Mouse (Mus musculus): ENCODE results near the gene Gramd2. TPM values are rescaled to one million over a fixed set of nuclear protein-coding genes. Genes with fewer than 3 reads are reported as not detected.
A peak's percentile ranks its signal among the peaks of the same experiment; 100 is the strongest.
"Not testable (repeated sequence)": the region's sequence is repeated elsewhere in the genome, so short reads cannot be mapped to it uniquely, and the experiment has no call there.

Gene Gramd2
- polyA plus RNA-seq, 1 experiment from 2014 or later: 0.46 TPM

- Histone ChIP-seq H3K4me3 (no peak overlapping the region), H3K9me3 (no peaks in the 10 kb centered on the region), H3K27me3 (ENCODE audit: insufficient read depth, poor library complexity, severe bottlenecking) (no peaks in the 10 kb centered on the region), H3K36me3 (peaks cover 18% of the 10 kb centered on the region), H3K4me1 (replicated peaks) (no peaks in the 10 kb centered on the region), H3K27ac (no peak overlapping the region)
- no peak for DNase-seq (ENCODE audit: low spot score)
- 92% methylated on average over 2 of the region's 2 CpGs for WGBS
These were observed 60.6 kb downstream of the Gramd2 start for GRCm38 (mm10) chr9:59740593-59740992.

DNA sequence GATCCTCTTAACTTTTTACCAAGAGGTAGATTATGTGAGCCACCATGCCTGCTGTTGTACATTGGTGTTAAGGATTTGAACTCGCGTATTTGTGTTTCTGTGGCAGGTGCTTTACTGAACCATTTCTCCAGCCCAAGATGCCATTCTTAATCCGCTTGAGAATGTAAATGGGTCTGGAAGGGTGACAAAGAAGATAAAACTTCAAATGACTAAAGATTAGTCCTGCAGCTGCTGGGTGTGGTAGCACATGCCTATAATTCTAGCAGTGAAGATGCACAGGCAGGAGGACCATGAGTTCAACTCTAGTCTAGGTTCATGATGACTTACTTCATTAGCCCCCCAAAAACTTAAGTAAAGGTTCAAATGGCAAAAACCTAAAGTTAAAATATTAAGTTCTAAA is 64.0 kb downstream of the Gramd2 start:
- H3K4me1 ChIP-seq (replicated peaks): no peaks in the 10 kb centered on the region
- H3K27ac ChIP-seq: no peak overlapping the region
- no peak overlapping the region for H3K4me3 ChIP-seq
- 98% methylated on average over 3 of the region's 3 CpGs for WGBS
- DNase-seq (ENCODE audit: low spot score): no peak
- H3K9me3 ChIP-seq: no peaks in the 10 kb centered on the region
- no peaks in the 10 kb centered on the region for H3K27me3 ChIP-seq (ENCODE audit: insufficient read depth, poor library complexity, severe bottlenecking)
- H3K36me3 ChIP-seq: peaks cover 9% of the 10 kb centered on the region; the same call in 1 of the 2 replicates

DNA sequence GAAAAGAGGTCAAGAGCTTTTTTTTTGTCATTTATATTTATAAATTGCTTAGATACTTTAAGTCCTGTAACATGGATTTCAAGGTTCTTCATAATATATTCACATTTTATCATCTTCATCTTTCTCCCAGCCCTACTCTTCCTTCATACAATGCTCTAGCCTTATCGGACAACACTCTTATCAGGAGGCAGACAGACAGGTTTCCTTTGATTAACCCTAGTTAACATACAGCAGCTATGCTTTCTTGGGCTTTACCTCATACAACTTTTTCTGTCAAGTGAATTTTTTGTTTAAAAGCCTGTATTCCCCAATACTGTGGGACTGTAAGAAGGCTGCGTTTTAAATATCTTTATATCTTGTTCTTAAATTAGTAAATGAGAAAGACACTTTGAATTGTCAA is 68.4 kb downstream of the Gramd2 start:
- DNase-seq (ENCODE audit: low spot score): no peak
- Histone ChIP-seq H3K4me1 (replicated peaks) (peaks cover 24% of the 10 kb centered on the region), H3K36me3 (peaks cover 9% of the 10 kb centered on the region; the same call in 1 of the 2 replicates), H3K27ac (no peak overlapping the region), H3K27me3 (ENCODE audit: insufficient read depth, poor library complexity, severe bottlenecking) (no peaks in the 10 kb centered on the region), H3K9me3 (no peaks in the 10 kb centered on the region), H3K4me3 (no peak overlapping the region)
- 92% methylated on average over 2 of the region's 2 CpGs for WGBS

GRCm38 (mm10) chr9:59748969-59749368 is 69.0 kb downstream of the Gramd2 start:
- DNase-seq (ENCODE audit: low spot score): no peak
- 88% methylated on average over 11 of the region's 11 CpGs for WGBS
- H3K4me1 ChIP-seq (replicated peaks): peaks cover 24% of the 10 kb centered on the region

DNA sequence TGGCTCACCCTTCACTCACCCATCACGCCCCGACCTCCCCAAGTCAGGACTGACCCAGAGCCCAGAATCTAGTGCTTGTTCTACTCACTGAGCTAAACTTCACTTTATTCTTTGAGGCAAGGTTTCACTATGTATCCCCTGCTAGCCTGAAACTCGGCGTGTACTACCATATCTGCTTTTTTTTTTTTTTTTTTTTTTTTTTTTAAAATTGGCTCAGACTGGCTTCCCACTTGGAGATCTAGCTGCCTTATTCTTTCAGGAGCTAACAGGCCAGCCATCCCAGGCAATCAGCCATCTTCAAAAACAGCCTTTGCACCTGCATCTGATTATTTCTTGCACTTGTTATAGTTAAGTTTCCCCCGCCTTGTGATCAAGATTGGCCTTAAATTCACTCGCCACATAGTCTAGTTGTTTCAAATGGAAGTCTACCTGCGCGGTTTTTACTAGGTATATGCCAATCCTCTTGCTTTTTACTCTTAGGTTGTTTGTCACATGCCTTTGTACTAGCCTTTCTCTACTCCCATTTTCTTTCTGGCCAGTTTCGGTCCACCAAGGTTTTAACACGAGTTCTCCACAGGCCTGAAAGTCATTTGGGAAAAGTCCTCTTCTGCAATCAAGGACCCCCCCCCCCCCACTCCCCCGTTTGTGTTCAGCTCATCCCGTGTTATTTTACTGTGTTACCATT is 69.8 kb downstream of the Gramd2 start:
- H3K27ac ChIP-seq: peak overlapping the region; percentile 97
- peak; percentile 12 for DNase-seq (ENCODE audit: low spot score)

More at GRCm38 (mm10) chr9:59748969-59749368, 69.0 kb downstream of the Gramd2 start:
- peaks cover 4% of the 10 kb centered on the region; the same call in 1 of the 2 replicates for H3K36me3 ChIP-seq
- no peaks in the 10 kb centered on the region for H3K27me3 ChIP-seq (ENCODE audit: insufficient read depth, poor library complexity, severe bottlenecking)
- H3K4me3 ChIP-seq: no peak overlapping the region
- H3K27ac ChIP-seq: no peak overlapping the region
- H3K9me3 ChIP-seq: no peaks in the 10 kb centered on the region

GRCm38 (mm10) chr9:59750267-59751065 is 70.5 kb downstream of the Gramd2 start, which contains the start of the genes Senp8 and Myo9a:
Senp8 (minus strand) TSS chr9:59750710.
Myo9a (plus strand) TSS chr9:59750896.
- under 1% methylated on average over 59 of the region's 59 CpGs for WGBS

More for the DNA sequence above, 69.8 kb downstream of the Gramd2 start:
- H3K9me3 ChIP-seq: no peaks in the 10 kb centered on the region
- peak overlapping the region; percentile 97 for H3K4me3 ChIP-seq
- no peaks in the 10 kb centered on the region for H3K36me3 ChIP-seq
- peaks cover 24% of the 10 kb centered on the region for H3K4me1 ChIP-seq (replicated peaks)
- WGBS: 37% methylated on average over 12 of the region's 12 CpGs
- H3K27me3 ChIP-seq (ENCODE audit: insufficient read depth, poor library complexity, severe bottlenecking): no peaks in the 10 kb centered on the region

DNA sequence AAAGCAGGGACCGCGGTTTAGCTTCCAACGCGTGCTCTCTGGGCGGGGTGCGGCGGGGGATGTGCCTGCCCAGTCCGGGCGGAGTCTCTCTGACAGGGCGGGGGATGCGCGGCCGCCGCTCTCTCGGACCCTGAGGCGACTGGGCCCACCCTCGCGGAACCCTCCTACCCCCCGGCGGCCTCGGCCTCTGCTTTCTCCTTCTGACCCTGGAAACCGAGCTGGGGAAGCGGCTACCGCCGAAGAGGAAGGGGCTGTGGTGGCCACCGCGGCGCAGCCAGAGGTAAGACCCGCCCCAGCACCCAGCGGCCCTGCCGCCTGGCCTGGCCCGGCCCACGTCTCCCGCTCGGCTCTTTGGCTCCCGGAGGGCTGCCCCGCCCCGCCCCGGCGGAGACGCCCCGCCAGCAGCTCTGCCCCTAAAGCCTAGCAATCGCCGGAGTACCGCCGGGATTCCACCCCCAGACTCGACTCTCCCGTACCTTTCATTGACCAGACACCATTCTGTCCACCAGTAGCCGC is 71.2 kb downstream of the Gramd2 start:
- Histone ChIP-seq H3K4me3 (peak overlapping the region; percentile 97), H3K4me1 (replicated peaks) (peaks cover 24% of the 10 kb centered on the region), H3K27me3 (ENCODE audit: insufficient read depth, poor library complexity, severe bottlenecking) (no peaks in the 10 kb centered on the region), H3K27ac (peak overlapping the region; percentile 97), H3K36me3 (no peaks in the 10 kb centered on the region), H3K9me3 (no peaks in the 10 kb centered on the region)
- 1% methylated on average over 49 of the region's 49 CpGs for WGBS
- no peak for DNase-seq (ENCODE audit: low spot score)

More at GRCm38 (mm10) chr9:59750267-59751065, 70.5 kb downstream of the Gramd2 start, which contains the start of the genes Senp8 and Myo9a:
- DNase-seq (ENCODE audit: low spot score): peak; percentile 99
- Histone ChIP-seq H3K4me3 (peak within 1 kb of the TSS; percentile 97), H3K27ac (peak within 1 kb of the TSS; percentile 97), H3K9me3 (no peaks in the 10 kb centered on the region), H3K4me1 (replicated peaks) (peaks cover 24% of the 10 kb centered on the region), H3K36me3 (no peaks in the 10 kb centered on the region), H3K27me3 (ENCODE audit: insufficient read depth, poor library complexity, severe bottlenecking) (no peaks in the 10 kb centered on the region)

DNA sequence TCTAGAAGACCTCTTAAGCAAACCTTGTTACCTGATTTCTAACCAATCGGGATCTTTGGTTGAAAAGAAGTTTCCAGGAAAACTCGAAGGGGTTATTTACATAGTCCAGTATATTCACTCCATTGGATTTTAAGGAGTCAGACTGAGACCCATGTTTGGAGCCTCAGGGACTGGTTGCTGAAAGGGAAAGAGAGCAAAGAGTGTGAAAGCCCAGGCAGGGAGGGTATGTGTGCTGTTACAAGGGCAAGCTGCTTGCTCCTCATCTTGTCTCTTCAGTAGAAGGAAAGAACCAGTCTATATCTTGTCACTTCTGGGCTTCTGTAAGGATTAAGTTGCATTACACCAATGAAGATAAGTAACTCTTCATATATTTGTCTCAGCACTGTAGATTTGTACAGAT is 72.0 kb downstream of the Gramd2 start:
- DNase-seq (ENCODE audit: low spot score): no peak
- Histone ChIP-seq H3K27ac (peak overlapping the region; percentile 97), H3K9me3 (no peaks in the 10 kb centered on the region), H3K36me3 (no peaks in the 10 kb centered on the region), H3K4me1 (replicated peaks) (peaks cover 24% of the 10 kb centered on the region), H3K4me3 (peak overlapping the region; percentile 97), H3K27me3 (ENCODE audit: insufficient read depth, poor library complexity, severe bottlenecking) (no peaks in the 10 kb centered on the region)
- WGBS: 18% methylated on average over 2 of the region's 2 CpGs

- H3K36me3 ChIP-seq: no peaks in the 10 kb centered on the region
- no peak for DNase-seq (ENCODE audit: low spot score)
- H3K27ac ChIP-seq: no peak overlapping the region
- no peaks in the 10 kb centered on the region for H3K27me3 ChIP-seq (ENCODE audit: insufficient read depth, poor library complexity, severe bottlenecking)
- peaks cover 16% of the 10 kb centered on the region for H3K4me1 ChIP-seq (replicated peaks)
- H3K9me3 ChIP-seq: no peaks in the 10 kb centered on the region
- no peak overlapping the region for H3K4me3 ChIP-seq
- 69% methylated on average over 2 of the region's 2 CpGs for WGBS
These were observed 75.3 kb downstream of the Gramd2 start for GRCm38 (mm10) chr9:59755199-59755598.

- not testable (repeated sequence) for H3K27me3 ChIP-seq (ENCODE audit: insufficient read depth, poor library complexity, severe bottlenecking); H3K27ac ChIP-seq; H3K4me1 ChIP-seq (replicated peaks); DNase-seq (ENCODE audit: low spot score); H3K4me3 ChIP-seq; H3K36me3 ChIP-seq; H3K9me3 ChIP-seq
- 93% methylated on average over 3 of the region's 3 CpGs for WGBS
These were observed 77.1 kb downstream of the Gramd2 start for GRCm38 (mm10) chr9:59757016-59757415.

DNA sequence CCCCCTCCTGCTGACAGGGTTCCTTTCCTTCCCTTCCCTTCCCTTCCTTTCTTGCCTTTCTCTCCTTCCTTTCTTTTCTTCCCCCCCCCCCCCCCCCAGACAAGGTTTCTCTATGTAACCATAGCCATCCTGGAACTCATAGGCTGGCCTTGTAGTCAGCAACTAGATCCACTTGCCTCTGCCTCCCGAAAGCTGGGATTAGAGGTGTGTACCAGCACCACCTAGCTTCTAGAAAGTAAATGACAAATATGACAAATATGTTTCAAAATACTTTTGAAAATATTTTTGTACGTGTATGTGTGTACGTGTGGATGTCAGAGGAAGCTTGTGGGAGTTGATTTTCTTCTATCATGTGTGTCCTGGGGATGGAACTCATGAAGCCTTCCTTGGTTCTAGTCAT is 80.6 kb downstream of the Gramd2 start:
- Histone ChIP-seq H3K27ac (no peak overlapping the region), H3K9me3 (no peaks in the 10 kb centered on the region), H3K4me3 (no peak overlapping the region), H3K27me3 (ENCODE audit: insufficient read depth, poor library complexity, severe bottlenecking) (no peaks in the 10 kb centered on the region), H3K4me1 (replicated peaks) (no peaks in the 10 kb centered on the region), H3K36me3 (no peaks in the 10 kb centered on the region)
- 85% methylated on average over 3 of the region's 3 CpGs for WGBS
- DNase-seq (ENCODE audit: low spot score): no peak

- H3K4me3 ChIP-seq; H3K27me3 ChIP-seq (ENCODE audit: insufficient read depth, poor library complexity, severe bottlenecking); H3K9me3 ChIP-seq; H3K27ac ChIP-seq; H3K4me1 ChIP-seq (replicated peaks); DNase-seq (ENCODE audit: low spot score); H3K36me3 ChIP-seq: not testable (repeated sequence)
- WGBS: 90% methylated on average over 12 of the region's 13 CpGs
These were observed 87.1 kb downstream of the Gramd2 start for GRCm38 (mm10) chr9:59766966-59767461.

Measured in hindbrain, embryonic 10.5 days (tissue).